In genomic region chr15:43624431-43624965, GRCm38 (mm10) we compare ENCODE assay signal across 23 mouse cellular contexts.
DNase-seq lines count a peak whose midpoint lies in the region; ATAC-seq and TF ChIP-seq lines count a peak whose summit lies in the region.
"Had no signal": no experiment of that assay in that cellular context is flagged by ENCODE, and none has a peak within 500 bp of the region (broad histone marks: within the 10 kb centered on the region; RNA-seq: fewer than 3 reads in every experiment).

No protein-coding gene starts in this region.

- TF ChIP-seq CTCF in embryonic fibroblast, embryonic 13.5 days (IDR thresholded peaks at IDR 0.05; ENCODE audit: borderline replicate concordance, insufficient read depth, low read length), result no peak

- DNase-seq in heart, adult 11 months, result peak; percentile 23
- DNase-seq in heart, embryonic 10.5 days (ENCODE audit: low spot score), result no peak
- peak; percentile 61 for DNase-seq in 3T3-L1 (ENCODE audit: low read depth, low spot score)
- peak; percentile 22 for DNase-seq in lung, postnatal 36 days
- DNase-seq in gastrocnemius, adult 8-10 months (ENCODE audit: low spot score in 2 of 2), result no peak
- DNase-seq: adrenal gland, postnatal 14 days; cerebellum, adult 9-10 months; heart, postnatal 4 days; kidney, adult 2 months; right cerebral cortex, adult 18-20 months; right cerebral cortex, postnatal 4 days had no signal

- no peaks in the 10 kb centered on the region for H3K27me3 ChIP-seq in heart, embryonic 10.5 days (ENCODE audit: insufficient read depth, poor library complexity, severe bottlenecking)
- H3K27me3 ChIP-seq: CH12.LX; forebrain, embryonic 12.5 days; hindbrain, embryonic 15.5 days; limb, embryonic 12.5 days; neural tube, embryonic 15.5 days had no signal

- ATAC-seq in cerebellum, adult (ENCODE audit: insufficient number of reproducible peaks, low FRiP score, low TSS enrichment), result no peak

- no peaks in the 10 kb centered on the region for H3K36me3 ChIP-seq in heart, embryonic 10.5 days
- H3K36me3 ChIP-seq: forebrain, embryonic 12.5 days; G1E; hindbrain, embryonic 15.5 days; limb, embryonic 12.5 days; midbrain, embryonic 10.5 days; neural tube, embryonic 15.5 days had no signal

- H3K9me3 ChIP-seq in heart, embryonic 10.5 days, result no peaks in the 10 kb centered on the region
- H3K9me3 ChIP-seq: forebrain, embryonic 12.5 days; G1E; hindbrain, embryonic 15.5 days; limb, embryonic 12.5 days; midbrain, embryonic 10.5 days; neural tube, embryonic 15.5 days had no signal

- WGBS in heart, embryonic 10.5 days, result 75% methylated on average over 2 of the region's 2 CpGs

- TF ChIP-seq POLR2A in embryonic fibroblast, embryonic 13.5 days (IDR thresholded peaks at IDR 0.05; ENCODE audit: low read depth, low read length), result no peak

- H3K4me1 ChIP-seq in heart, embryonic 10.5 days, result no peaks in the 10 kb centered on the region
- H3K4me1 ChIP-seq in embryonic fibroblast, embryonic 13.5 days (ENCODE audit: control insufficient read depth, insufficient read depth, low read length), result no peaks in the 10 kb centered on the region
- H3K4me1 ChIP-seq: forebrain, embryonic 12.5 days; hindbrain, embryonic 15.5 days; limb, embryonic 12.5 days; midbrain, embryonic 10.5 days; neural tube, embryonic 15.5 days had no signal

- no peak overlapping the region for H3K4me3 ChIP-seq in heart, embryonic 10.5 days
- no peak overlapping the region for H3K4me3 ChIP-seq in embryonic fibroblast, embryonic 13.5 days (ENCODE audit: insufficient read depth, low read length)
- H3K4me3 ChIP-seq: forebrain, embryonic 12.5 days; hindbrain, embryonic 15.5 days; limb, embryonic 12.5 days; midbrain, embryonic 10.5 days; neural tube, embryonic 15.5 days had no signal

- no peak overlapping the region for H3K27ac ChIP-seq in heart, embryonic 10.5 days
- H3K27ac ChIP-seq in embryonic fibroblast, embryonic 13.5 days (ENCODE audit: insufficient read depth, low read length), result peak overlapping the region; percentile 98
- H3K27ac ChIP-seq: forebrain, embryonic 12.5 days; hindbrain, embryonic 15.5 days; kidney, postnatal 0 days; limb, embryonic 12.5 days; liver, embryonic 14.5 days; midbrain, embryonic 10.5 days; neural tube, embryonic 15.5 days; stomach, postnatal 0 days had no signal

Comparison
In these comparisons a context has a peak if more than half of its experiments do, and no peak if none do; other contexts are left out.
1. DNase-seq: peak in heart, adult 11 months (single experiment), 3T3-L1 (single experiment) and lung, postnatal 36 days (single experiment); none in heart, embryonic 10.5 days (single experiment) and gastrocnemius, adult 8-10 months (0 of 2).